Mouse (Mus musculus): ENCODE data around the gene Fermt3.
"Not testable (repeated sequence)": the region's sequence is repeated elsewhere in the genome, so short reads cannot be mapped to it uniquely, and the experiment has no call there.

Fermt3 gene

DNA sequence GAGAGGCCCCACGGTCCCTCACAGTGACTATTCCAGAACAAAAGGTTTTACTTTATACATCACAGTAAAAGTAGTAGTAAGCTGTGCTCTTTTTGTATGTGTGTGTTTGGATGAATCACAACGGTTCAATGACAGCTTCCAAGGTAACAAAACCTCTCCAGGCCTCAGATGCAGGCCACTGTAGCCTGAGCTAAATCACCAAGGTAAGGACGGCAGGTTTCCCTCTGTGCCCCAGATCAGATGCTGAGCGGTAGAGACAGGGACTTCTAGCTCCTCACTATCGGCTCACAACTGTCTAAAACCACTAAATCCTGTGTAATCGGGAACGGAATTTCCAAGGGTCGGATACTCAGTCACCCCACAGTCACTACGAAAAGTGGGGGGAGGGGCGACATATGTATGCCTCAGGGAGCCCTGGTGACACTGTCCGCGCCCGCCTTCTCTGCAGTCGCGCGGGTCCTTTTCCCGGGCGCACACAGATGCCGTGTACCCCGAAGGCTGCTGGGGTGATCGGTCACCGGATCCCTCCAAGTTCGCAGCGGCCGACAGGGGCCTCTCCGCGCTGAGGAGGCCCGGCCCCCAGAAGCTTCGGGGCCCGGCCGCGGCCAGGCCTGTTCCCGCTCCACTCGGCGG is 19.9 kb upstream of the Fermt3 start:
- peak; percentile 50 for DNase-seq (ENCODE audit: low spot score)

DNA sequence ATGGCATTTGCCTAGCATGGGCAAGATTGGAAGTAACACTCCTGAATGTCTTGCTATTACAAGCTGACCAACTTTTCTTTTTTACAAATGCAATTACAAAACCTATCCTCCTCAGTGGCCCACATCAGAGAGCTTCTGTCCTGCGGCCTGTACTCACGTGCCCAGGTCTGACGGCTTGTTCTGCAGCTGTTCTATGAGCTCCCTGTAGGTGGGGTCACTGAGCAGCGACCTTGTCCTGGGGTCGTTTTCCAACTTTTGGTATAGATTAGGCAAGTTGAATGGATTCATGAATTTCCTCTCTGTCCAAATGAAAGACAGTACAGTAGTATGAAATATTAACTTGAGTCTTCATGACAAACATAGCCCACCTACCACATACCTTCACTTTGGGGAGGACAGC is 14.7 kb upstream of the Fermt3 start:
- DNase-seq (ENCODE audit: low spot score): no peak

DNA sequence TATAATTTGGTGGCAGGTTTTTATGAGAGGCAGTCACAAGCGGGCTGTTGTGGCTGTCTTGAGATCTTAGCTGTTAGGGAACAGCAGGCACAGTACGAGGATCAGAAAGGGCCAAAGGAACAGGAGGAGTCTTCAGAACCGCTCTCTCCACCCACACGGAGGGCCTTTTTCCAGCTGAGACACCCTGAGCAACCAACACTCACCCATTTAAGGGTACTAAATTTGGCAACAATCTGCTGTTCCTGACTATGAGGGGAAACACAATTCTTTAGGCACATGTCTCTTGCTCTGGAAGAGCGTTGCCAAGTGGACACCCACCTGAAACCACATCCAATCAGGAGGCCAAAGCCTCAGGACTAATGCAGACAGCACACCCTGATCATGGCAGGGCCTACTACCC is 10.3 kb upstream of the Fermt3 start:
- DNase-seq (ENCODE audit: low spot score): no peak

DNA sequence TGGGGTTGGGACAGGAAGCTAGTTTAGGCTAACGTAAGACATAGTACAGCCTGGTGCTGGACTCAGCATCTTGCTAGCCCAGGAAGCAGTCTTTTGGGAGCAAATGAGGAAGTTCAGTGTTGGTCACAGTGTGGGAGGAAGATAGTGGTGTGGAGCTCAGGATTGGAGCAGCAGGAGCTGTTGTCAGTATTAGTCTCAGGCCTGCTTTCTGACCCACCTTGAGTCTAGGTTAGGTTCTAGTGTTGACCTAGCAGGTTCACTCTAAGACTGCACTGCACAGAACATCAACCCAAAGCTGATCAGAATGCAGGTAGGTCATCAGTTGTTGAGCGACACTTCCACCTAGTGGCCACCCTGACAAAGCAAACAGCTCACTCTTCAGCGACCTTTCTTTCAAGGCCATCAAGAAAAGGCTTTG is 964 bp upstream of the Fermt3 start:
- no peak for DNase-seq (ENCODE audit: low spot score)

DNA sequence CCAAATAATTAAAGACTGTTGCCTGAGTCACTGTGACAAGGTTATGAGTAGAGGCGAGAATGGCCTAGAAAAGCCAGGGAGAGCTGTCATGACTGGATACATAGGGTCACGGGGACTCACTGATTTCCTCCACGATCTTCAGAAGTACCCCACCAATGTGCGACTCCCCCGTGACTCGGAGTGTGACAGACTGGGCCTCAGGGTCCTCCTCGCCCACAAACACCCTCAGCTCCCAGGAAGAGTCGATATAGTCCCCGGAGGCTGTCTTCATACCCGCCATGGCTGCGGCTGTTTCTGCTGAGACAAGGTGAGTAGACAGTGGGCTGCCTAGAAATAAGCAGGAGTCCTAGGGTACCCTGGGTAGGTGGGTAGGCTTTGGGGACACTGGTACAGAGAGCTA is 723 bp downstream of the Fermt3 start:
- no peak for DNase-seq (ENCODE audit: low spot score)

DNA sequence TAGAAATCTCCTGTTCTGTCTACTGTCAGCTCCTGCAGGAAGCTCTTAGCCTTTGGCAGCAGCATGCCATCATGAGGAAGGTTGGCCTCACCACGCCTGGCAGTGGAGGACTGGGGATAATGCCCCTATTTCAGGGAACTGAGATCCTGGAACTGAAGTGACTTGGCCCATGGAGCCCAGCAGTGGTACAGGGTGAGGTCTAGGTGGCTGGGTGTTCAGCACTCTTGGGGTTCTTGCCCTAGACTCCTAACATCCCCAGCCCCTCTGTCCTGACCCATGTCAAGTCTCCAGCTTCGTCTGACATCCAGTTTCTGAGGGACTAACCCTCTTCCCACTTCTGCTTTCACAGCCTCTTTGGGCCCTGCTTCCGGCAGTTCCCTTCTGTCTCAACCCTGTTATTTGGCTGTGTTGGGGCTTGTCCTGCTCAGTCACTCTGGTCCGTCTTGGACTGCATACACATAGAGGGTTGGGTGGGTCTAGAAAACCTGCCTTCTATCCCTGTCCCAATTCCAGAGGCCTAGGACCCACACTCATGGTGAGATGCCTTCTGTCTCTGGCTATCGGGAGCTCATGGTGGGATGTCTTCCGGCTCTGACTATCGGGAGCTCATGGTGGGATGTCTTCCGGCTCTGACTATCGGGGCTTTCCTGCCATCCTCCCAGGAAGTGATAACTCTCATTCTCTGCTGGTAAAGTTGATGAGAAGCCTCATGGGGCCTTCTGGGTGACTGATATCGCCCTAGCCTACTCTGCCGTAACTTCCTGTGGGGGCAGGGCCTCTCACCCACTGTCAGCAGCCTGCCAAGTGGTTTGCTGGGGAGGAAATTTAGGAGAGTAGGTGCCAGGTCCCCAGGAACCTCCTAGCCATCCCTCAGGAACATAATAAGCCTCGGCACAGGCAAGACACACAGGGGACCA is 1.5 kb downstream of the Fermt3 start:
- DNase-seq (ENCODE audit: low spot score): no peak

DNA sequence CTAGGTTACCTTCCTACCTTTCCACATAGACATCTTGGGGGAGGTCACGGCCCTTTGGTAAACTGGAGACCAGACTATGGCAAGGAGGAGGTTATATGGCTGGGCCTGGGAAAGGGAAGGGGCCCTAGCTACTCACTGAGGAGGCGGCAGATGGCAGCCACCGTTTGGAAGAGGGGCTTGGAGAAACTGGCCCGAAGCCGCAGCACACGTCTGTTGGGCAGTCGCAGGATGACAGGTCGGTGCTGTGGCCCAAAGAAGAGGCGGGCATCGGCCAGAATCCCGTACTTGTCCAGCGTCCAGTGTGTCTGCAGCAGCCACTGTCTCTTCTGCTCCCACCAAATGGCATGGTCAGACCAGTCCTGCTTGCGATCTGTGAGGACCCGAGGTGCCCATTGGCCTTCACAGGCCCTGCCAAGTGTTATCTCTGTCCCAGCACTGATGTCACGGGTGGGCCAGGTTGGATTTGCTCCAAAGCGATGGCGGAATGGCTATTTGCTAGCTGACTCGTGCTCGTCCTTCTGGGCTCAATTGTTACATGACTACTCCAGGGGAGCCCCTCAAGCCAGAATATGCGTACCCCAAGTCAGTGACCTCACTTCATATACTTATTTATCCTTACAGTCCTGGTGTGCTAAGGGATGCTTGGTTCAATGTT is 4.7 kb downstream of the Fermt3 start:
- no peak for DNase-seq (ENCODE audit: low spot score)

DNA sequence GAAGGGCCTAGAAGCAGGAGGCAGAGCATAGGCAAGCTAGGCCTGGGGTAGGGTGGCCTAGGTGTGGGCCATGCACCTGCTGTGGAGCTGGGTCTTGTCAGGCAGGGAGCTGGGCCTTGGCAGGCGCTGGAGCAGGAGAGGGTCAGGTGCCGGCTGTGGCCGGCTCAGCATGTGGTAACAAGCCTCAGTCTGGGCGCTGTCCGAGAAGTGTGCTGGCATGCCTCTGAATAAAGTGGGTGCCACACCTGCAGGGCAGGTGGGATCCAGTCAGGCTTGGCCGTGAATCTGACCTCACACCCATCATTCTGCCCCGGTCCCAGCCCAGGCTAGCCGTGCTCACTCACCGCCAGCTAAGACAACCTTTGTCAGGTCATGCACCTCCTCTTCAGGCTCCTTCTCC is 5.3 kb downstream of the Fermt3 start:
- DNase-seq (ENCODE audit: low spot score): no peak

DNA sequence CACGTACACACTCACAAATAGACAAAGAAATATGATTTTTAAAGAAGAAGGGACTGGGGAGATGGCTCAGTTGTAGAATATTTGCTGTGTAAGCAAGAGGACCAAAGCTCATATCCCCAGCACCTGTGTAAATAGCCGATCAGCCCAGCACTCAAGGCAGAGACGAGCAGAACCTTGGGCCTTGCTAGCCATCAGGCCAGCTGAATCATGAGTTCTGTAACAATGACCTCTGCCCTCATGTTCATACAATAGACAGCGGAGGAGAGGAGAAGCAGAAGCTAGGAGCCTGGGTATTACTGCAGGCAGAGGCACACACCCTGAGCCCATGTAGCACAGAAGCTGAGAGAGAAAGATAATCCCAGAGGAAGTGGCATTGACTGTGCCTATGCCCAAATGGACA is 6.8 kb downstream of the Fermt3 start:
- peak; percentile 73 for DNase-seq (ENCODE audit: low spot score)

DNA sequence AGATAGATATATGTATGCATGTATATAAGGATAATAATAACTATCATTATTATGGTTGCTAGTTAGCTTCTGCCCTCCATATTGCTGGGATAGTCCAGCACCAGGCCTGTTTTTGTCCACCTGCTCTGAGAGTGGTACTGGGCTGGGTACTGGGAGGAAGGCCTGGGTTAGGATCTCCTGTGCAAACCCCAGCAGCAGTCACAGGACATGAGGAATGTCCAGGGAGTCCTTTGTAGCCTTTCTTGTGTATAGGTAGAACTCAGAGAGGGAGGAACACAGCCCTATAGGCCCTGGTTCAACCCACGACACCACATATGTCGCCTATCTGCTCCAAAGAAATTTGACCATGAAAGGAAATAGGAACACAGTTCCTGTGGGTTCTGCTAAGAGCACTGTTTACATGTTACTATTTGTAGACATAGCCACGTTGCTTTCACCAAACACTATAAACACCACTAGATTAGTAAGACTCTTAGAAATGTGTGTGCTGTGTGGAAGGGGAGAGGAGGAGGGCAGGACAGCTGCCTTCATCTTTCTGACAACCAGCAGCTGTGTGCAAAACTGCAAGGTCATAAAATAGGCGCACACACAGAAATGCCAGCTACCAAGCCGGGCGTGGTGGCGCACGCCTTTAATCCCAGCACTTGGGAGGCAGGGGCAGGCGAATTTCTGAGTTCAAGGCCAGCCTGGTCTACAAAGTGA is 12.2 kb downstream of the Fermt3 start:
- no peak for DNase-seq (ENCODE audit: low spot score)

DNA sequence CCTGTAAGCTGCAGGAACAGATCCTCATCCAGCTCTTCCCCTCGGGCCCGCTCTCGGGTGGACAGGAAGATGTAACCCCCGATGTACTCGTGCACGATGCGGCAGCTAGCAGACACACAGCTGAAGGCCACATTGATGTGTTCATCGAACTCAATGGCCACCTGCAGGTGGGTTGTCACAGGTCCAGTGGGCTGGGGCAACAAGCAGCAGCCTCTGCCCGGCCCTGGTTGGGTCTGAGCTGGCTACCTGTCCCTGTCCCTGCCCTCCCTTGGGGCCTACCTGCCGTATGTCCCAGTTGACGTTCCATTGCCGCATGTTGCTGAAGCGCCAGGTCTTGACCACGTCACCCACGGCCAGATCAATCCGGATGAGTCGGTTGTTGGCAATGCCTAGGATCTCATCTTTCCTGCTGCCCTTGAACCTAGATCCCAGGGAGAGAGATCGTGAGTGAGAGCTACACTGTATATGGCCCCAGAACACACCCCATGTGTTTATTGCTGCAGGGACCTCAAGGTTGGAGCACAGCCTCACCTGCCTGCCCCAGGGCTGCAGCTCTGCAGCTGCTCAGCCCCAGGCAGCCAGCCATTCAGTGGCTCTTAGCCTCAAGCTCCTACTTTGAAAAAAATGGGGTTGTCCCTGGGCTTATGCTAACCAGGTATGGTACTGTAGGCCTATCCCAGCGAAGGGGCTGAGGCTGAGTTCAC is 19.8 kb downstream of the Fermt3 start:
- DNase-seq (ENCODE audit: low spot score): no peak

DNA sequence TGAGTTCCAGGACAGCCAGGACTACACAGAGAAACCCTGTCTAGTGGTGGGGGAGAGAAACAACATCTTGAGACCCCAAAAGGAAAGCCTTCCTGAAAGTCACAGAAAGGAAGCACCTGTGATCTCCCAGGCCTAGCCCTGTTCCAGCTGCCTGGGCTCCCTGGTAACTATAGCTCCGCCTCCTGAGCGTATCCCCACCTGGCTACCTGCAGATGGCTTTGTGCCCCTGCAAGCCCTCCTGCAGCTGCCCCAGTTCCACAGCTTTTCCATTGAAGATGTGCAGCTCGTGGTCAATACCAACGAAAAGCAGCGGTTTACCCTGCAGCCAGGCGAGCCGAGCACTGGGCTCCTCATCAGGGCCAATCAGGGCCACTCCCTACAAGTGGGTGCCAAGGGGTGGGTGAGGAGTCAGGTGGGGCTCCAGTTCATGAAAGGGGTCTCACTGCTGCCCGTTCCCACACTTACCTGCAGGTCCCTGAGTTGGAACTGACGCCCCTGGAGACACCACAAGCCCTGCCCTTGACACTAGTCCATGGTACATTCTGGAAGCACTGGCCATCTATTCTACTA is 21.5 kb downstream of the Fermt3 start:
- no peak for DNase-seq (ENCODE audit: low spot score)

DNA sequence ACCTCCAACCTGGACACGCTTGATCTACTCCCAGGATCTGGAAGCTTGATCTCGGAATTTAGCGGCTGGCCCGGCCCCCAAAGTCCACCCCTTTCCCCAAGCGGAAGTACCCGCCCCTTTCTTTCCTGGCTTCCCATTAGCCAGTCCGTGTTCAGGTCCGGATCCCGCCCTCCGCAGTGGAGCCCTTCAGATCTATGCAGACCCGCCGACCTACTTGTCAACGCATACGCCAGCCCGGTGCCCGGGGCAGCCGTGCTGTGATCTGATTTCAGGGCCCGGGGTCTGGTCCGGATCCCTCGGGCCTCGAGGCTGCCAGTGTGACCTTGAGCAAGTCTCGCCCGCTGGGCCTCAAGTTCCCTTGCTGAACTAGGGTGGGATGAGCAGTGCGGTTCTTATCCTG is 23.3 kb downstream of the Fermt3 start, which contains the start of the genes Nudt22 and Trpt1:
Gene Nudt22, minus strand, starts transcription at position 112 of the 400 bp plus-strand sequence.
Gene Trpt1, plus strand, starts transcription at position 126 of the 400 bp plus-strand sequence.
- DNase-seq (ENCODE audit: low spot score): peak; percentile 89

DNA sequence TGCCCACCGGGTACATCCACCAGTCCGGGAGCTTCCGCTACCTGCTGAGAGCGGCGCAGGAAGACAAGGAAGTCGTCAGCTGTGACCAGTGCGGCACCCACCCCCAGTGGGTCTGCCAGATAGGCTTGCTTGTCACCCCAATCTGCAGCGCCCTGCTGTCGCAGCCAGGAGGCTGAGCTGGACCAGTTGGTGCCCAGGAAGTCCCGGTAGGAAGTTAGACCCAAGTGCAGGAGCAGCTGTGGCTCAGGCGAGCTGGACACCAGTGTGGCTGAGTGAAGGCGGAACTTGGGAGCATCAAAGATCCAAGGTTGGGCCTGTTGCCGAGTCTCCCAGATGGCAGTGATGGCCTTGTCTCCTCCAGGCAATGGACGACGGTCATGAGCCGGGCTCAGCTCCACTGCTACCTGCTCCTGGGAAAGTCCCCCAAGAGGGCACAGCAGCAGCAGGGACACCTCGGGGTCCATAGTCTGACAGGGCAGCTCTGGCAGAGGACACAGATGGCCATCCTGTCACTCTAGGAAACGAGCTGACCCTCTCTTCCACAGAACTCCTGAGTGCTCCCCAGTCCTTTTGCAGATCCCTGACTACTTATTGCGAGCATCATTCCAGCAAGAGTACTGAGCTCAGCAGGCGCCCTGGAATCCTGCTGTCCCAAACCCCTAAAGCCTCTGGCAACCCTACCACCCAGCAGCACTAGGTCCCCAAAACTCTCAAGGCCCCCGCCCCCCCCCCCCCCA is 23.8 kb downstream of the Fermt3 start:
- DNase-seq (ENCODE audit: low spot score): no peak

DNA sequence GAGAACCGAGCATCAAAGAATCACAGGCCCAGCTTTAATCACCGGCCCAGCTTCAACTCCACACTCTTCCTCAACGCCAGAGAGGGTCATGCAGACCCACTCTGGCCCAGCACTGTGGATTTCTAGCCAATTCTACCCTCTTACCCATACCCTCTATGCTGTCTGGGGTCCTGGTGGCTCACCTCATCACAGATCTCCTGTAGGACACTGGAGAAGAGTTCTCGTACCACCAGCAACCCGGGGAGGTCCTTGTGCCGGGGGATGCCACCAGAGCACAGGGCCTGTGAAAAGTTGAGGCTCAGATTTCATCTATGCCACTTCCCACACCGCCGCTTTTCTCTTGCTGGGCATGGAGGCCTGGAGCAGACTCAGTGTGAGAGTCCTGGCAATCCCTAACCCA is 24.8 kb downstream of the Fermt3 start:
- DNase-seq (ENCODE audit: low spot score): no peak

DNA sequence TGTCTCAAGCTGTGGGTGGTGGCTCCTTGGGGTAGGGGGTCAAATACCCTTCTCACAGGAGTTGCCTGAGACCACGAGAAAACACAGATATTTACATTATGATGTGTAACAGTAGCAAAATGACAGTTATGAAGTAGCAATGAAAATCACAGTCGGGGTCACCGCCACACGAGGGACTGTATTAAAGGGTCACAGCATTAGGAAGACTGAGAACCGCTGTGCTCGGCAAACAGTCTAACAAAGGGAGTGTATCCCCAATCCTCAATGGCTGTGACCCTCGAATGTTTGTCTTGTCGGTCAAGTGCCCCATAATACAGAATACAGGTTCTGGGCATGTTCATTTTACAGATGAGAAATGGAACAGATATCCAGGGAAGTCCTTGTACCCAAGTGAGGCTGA is 25.3 kb downstream of the Fermt3 start:
- DNase-seq (ENCODE audit: low spot score): no peak

DNA sequence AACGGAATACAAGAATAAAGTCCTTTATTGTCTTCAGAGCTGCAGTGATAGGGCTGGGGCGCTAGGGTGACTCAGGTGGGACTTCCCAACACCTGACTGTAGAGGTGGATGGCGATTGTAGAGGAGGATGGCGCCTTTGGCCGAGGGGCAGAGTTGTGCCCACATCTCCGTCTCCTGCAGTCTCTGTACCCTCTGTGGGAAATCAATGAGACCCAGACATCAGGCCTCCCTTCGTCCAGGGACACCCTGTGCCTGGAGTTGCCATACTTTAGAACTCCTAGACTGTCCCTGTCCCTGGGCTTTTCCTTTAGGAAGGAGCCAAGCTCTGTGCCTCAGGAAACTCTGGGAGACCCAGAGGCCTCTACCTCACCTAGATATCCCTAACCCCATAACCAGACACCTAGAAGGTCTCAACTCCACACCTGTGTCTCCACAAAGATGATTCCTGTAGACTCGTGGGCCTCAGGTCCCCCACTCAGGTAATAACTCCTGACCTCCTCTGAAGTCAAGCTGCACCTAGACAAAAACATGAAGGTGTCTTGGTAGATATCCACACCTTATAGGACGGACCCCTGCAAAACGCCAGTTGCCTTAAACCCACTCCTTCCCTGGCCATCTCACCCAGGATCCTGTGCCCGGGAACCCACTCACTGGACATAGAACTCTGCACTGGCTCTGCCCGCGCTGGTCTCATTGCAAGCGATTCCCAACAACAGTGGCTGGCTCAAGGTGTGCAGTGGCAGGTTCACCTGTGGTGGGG is 26.1 kb downstream of the Fermt3 start:
- DNase-seq (ENCODE audit: low spot score): no peak

DNA sequence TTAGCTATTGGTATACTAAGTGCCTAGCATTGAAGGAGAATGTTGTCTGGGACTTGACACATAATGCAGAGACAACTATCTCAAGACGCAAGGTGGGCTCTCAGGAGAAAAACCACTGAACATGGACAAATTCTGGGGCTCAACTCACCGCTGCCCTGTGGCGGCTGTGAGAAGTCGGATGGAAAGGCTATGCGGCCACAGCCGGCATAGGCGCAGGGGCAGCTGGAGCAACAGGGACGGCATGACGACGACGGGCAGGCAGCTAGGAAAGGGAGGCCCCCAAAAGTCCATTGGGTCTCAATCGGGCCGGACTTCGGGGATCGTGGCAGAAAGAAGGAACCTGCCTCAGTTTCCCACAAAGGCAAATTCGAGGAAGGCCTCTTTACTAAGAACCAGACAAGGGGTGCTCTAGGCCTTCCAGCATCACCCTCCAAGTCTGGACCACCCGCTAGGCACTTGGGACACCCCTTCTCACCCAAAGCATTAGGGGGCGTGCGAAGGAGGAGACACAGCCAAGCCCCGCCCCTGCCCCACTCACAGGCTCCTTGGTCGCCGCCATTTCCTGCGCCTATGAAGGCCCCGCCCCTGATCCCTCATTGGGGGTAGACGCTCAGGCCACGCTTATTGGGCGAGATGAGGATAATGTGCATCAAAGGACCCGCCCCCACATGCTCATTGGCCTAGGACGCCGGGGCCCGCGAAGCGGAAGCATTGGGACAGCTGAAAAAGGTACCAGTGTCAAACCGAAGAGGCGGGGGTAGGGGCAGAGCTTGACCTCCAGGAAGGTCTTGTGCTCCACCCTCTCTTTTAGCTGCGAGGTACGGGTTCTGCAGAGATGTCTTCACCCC is 27.0 kb downstream of the Fermt3 start, which contains the start of gene Dnajc4:
Gene Dnajc4, minus strand, starts transcription at position 562 of the 848 bp plus-strand sequence.
- peak; percentile 97 for DNase-seq (ENCODE audit: low spot score)

DNA sequence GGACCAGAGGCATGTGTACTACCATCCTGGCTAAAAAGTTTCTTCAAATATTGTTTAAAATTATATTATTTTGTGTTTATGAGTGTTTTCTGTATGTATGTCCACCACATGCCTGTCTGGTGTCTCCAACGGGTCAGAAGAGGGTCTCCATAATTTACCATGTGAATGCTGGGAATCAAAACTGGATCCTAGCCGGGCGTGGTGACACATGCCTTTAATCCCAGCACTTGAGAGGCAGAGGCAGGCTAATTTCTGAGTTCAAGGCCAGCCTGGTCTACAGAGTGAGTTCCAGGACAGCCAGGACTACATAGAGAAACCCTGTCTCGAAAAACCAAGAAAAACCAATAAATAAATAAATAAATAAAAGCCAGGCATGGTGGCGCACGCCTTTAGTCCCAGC is 28.1 kb downstream of the Fermt3 start:
- not testable (repeated sequence) for DNase-seq (ENCODE audit: low spot score)
